Mouse (Mus musculus): Measurements from ENCODE around the gene Olfr1052.
"Not testable (repeated sequence)": the region's sequence is repeated elsewhere in the genome, so short reads cannot be mapped to it uniquely, and the experiment has no call there.

Olfr1052 gene

DNA sequence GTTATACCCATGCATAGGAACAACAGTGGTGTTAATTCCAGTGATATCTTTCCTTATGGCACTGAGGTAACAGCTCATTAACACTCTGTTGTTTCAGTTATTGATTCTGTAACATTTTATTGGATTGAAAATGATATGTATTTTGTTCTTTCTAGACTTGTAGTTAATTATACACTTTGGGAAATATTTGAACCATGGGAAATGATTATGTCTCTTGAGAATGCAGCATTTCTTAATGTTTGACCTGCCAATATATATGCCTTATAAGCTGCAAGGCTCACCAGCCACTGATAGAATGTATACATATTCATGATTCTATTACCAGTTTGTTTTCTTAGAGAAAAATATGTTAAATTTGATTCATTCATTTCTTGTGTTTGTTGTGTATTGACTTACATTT lies at the start of gene Olfr1052:
TSS of gene Olfr1052 (plus strand) at position 301 of the 400 bp plus-strand sequence.
- DNase-seq (ENCODE audit: extremely low read depth, low read depth), result no peak

DNA sequence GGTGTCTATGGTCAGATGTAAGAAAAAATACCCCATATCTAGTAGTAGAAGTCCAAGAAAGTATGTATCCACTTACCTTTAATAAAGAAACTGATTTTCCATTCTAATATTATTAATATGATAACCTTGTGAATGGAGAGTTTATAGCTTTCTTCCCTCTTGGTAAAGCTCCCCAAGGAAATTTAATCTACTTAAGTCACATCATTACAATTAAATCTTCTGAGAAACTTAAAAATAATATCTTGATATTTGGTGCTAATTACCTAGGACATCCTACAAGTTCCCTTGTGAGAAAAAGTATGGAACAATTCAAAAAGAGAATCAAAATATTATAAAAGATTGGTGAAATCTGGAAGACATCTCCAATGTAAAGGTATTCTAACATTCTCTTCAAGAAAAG lies 34.0 kb upstream of the Olfr1052 start, which contains the start of gene Olfr1049:
TSS of gene Olfr1049 (minus strand) at position 101 of the 400 bp plus-strand sequence.
- DNase-seq (ENCODE audit: extremely low read depth, low read depth), result not testable (repeated sequence)

DNA sequence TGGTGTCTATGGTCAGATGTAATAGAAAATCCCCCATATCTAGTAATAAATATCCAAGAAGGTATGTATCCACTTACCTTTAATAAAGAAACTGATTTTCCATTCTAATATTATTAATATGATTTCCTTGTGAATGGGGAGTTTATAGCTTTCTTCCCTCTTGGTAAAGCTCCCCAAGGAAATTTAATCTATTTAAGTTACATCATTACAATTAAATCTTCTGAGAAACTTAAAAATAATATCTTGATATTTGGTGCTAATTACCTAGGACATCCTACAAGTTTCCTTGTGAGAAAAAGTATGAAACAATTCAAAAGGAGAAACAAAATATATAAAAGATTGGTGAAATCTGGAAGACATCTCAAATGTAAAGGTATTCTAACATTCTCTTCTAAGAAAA lies 13.3 kb upstream of the Olfr1052 start, which contains the start of gene Olfr1051:
TSS of gene Olfr1051 (minus strand) at position 101 of the 400 bp plus-strand sequence.
- not testable (repeated sequence) for DNase-seq (ENCODE audit: extremely low read depth, low read depth)

DNA sequence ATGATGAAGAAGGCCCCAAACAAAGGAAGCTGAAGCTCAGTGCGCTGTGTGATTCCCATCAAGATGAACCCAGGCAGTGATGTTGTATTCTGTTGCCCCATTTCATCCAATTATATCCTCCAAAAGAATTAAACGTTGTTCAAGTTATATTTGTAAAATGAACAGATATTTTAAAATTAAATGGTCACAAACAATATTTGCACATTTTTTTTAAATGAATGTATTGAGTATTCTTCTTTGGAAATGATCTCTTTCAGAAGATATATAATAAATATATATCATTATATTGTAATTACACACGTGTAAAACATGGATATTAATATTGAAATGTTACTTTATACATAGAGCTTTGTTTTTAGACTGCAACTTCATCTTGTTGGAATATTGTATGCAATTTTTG lies 22.9 kb downstream of the Olfr1052 start, which contains the start of gene Olfr1053:
TSS of gene Olfr1053 (minus strand) at position 101 of the 400 bp plus-strand sequence.
- DNase-seq (ENCODE audit: extremely low read depth, low read depth), result no peak

DNA sequence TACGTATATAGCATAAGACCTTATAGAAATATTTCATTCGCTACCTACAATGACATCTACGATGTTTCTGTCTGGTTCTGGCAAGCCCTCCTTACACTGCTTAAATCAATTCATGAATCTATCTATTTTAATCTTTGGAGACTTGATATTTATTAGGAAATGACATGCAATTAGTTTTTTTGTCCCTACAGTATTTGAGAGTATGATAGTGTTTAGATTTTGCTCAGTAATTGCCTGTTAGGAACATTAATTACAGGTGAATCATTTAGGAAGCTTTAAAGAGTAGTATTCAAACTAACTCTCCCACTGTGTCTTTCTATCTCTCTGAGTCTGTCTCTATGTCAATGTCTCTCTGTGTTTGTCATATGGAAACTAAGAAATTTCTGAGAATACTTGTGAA lies 43.1 kb downstream of the Olfr1052 start, which contains the start of gene Olfr1054:
TSS of gene Olfr1054 (minus strand) at position 101 of the 400 bp plus-strand sequence.
- DNase-seq (ENCODE audit: extremely low read depth, low read depth), result no peak
